8 mouse cellular contexts compared by ENCODE assay signal in genomic region chr9:60999001-60999529, GRCm38 (mm10).
DNase-seq lines count a peak whose midpoint lies in the region; ATAC-seq and TF ChIP-seq lines count a peak whose summit lies in the region.

No protein-coding gene starts in this region.

- peaks cover 4% of the 10 kb centered on the region; the same call in 1 of the 2 replicates for H3K4me1 ChIP-seq in olfactory bulb, adult 2 months (ENCODE audit: control insufficient read depth, insufficient read depth, low read length)
- H3K4me1 ChIP-seq in forebrain, embryonic 10.5 days = peaks cover 14% of the 10 kb centered on the region

- peak; percentile 19 to 25 for DNase-seq in cerebellum, postnatal 14 days
- DNase-seq in cerebellum, postnatal 4 days (ENCODE audit: low spot score in 2 of 2) = no peak
- peak; percentile 12 for DNase-seq in right cerebral cortex, adult 18-20 months
- no peak for DNase-seq in right cerebral cortex, postnatal 10 days (ENCODE audit: low spot score in 2 of 2)
- DNase-seq in forebrain, embryonic 10.5 days (ENCODE audit: extremely low spot score, low spot score) = no peak

- peak; percentile 84 to 93 for ATAC-seq in hematopoietic stem cell, adult 5-6 weeks (replicated peaks in 1 of 2; ENCODE audit: insufficient read depth in 1 of 2, low FRiP score in 2 of 2, low TSS enrichment in 1 of 2, low read depth in 1 of 2, poor library complexity in 2 of 2, severe bottlenecking in 2 of 2)
- ATAC-seq in erythroid progenitor cell, adult 5-6 weeks (replicated peaks; ENCODE audit: low FRiP score, poor library complexity, severe bottlenecking) = no peak

- 0 out of 2 replicates have a peak, but pooled peaks have one; percentile 26 for TF ChIP-seq CTCF in olfactory bulb, adult 2 months (IDR thresholded peaks at IDR 0.05; ENCODE audit: insufficient read depth, low read depth, low read length)

- no peaks in the 10 kb centered on the region for H3K36me3 ChIP-seq in forebrain, embryonic 10.5 days (replicated peaks)

- peaks cover 30% of the 10 kb centered on the region for H3K27me3 ChIP-seq in forebrain, embryonic 10.5 days (ENCODE audit: poor library complexity, severe bottlenecking)

- no peak overlapping the region for H3K4me3 ChIP-seq in olfactory bulb, adult 2 months (ENCODE audit: insufficient read depth, low read depth, low read length)
- no peak overlapping the region for H3K4me3 ChIP-seq in forebrain, embryonic 10.5 days

- no peak overlapping the region for H3K27ac ChIP-seq in olfactory bulb, adult 2 months (ENCODE audit: insufficient read depth, low read depth, low read length)
- H3K27ac ChIP-seq in forebrain, embryonic 10.5 days = no peak overlapping the region

- 67% methylated on average over 6 of the region's 6 CpGs for WGBS in olfactory bulb, adult 2 months
- WGBS in forebrain, embryonic 10.5 days = 65% methylated on average over 6 of the region's 6 CpGs

- no peaks in the 10 kb centered on the region for H3K9me3 ChIP-seq in forebrain, embryonic 10.5 days

- no peak for TF ChIP-seq POLR2A in olfactory bulb, adult 2 months (IDR thresholded peaks at IDR 0.05; ENCODE audit: insufficient read depth, low read depth, low read length)

Comparison
In these comparisons a context has a peak if more than half of its experiments do, and no peak if none do; other contexts are left out.
1. DNase-seq: peak in cerebellum, postnatal 14 days (2 of 2) and right cerebral cortex, adult 18-20 months (single experiment); none in cerebellum, postnatal 4 days (0 of 2), right cerebral cortex, postnatal 10 days (0 of 2) and forebrain, embryonic 10.5 days (single experiment).